Mouse (Mus musculus) regulatory T cell (primary cell): ENCODE data around the gene Asb8.

Source experiments
- in situ Hi-C: fragments of 300-600 bp; cut with MboI, MseI; formaldehyde crosslinking; loops from one replicate; pipeline ENCODE4 v1.15.1; 2025; ENCODE audit warnings: high pct_unique_total_duplicates

The Asb8 gene

DNA sequence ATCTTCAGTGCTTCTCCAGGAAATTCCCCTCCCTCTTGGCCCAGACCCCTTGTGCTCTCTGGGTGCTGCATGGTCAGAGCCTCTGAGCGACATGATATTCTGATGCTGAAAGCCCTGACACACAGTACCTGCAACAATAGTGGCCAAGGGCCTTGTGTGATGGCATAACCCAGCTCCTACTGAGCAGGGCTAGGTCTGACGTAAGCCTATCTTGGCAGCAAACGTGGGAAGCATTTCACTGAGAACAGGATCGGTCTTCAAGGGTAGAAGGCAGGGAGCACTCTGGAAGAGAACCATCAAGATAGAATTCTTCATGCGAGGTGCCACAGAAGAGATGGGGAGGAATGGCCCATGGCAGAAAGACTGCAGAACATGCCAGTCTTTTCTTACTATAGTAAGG is at the start of gene Asb8:
TSS of gene Asb8 (minus strand) at position 101 of the 400 bp plus-strand sequence.
- in situ Hi-C loops = no loop called here

DNA sequence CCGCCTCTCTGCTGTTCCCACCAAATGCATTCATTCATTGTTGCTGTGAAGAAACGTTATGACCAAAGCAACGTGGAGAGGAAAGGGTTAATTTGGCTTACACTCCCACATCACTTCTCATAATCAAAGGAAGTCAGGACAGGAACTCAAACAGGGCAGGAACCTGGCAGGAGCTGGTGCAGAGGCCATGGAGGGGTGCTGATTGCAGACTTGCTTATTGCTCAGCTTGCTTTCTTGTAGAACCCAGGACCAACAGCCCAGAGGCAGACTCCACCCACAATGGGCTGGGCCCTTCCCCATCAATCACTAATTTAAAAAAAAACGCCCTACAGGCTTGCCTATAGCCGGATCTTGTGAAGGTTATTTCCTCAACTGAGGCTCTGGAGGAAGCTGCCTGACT is 48.7 kb upstream of the Asb8 start:
- in situ Hi-C loops = no loop called here

DNA sequence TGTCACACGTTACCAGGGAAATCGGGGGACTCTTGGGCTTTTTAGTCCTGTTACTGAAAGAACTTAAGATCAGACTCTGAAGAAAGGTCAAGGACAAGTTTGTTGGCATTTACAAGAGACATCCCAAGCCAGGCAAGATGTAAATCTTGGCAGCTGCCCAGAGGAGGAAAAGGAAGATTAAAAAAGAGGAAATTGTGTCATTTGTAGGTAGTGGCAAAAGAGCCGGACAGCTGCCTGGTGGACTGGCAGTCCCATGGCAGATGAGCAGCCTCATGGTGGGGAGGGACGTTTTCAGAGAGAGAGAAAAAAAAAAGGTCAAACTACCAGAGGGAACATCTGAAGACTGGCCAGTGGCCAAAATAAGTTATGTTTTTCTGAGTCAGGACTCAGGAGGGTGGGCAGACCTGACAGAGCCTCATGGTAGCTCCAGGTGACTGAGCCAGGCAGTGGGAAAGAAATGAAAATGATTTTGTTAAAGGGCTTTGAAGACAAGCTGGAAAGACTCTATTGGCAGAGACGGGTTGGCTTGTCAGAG is 48.0 kb upstream of the Asb8 start:
- in situ Hi-C loops = no loop called here

GRCm38 (mm10) chr15:98209676-98210075 is 44.3 kb upstream of the Asb8 start:
- in situ Hi-C loops = no loop called here

GRCm38 (mm10) chr15:98195442-98195841 is 30.0 kb upstream of the Asb8 start, which contains the start of gene Olfr288:
Gene Olfr288 (minus strand): TSS chr15:98195542.
- in situ Hi-C loops = no loop called here

- in situ Hi-C loops = no loop called here
Measured at GRCm38 (mm10) chr15:98184456-98184855, 19.0 kb upstream of the Asb8 start.

DNA sequence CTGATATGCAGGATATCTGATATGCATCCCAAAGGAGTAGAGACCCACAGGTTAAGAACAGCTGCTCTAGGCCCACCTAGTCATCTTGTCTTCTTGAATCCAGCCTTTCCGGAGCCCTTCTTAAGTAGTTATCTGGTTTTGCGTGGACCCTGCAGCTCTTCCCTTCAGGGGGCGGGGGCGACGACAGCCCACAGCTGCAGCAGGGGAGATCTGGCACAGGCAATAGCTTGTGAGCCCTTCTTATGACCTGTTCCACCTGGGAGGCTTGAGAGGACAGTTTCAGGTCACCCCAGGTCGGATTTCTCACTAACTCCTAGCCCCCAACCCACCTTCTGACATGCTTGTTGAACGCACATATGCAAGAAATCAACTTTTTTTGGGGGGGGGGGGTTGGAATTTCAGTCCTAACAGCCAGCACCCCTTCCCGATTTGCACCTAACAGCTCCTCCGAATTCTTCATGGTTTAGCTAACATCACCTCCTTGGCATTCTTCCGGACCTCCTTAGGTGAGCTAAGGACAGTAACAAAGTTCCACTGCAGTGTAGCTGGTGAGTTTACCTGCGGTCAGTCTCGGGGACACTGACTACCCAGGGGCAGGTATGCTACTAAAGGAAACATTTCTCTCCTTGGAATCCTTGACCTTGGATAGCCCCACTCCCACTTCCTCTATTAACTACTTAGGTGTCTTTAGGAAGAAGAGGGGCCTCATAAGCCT is 16.6 kb upstream of the Asb8 start:
- in situ Hi-C loops = no loop called here

- in situ Hi-C loops = no loop called here
Measured at GRCm38 (mm10) chr15:98181132-98181711, 15.8 kb upstream of the Asb8 start.

GRCm38 (mm10) chr15:98180567-98181131 is 15.2 kb upstream of the Asb8 start:
- in situ Hi-C loops = no loop called here

GRCm38 (mm10) chr15:98177320-98177719 is 11.9 kb upstream of the Asb8 start:
- in situ Hi-C loops = loop anchor here (10.0 kb wide), 2 partner anchors 447 to 517 kb away; no protein-coding TSS in a partner anchor

GRCm38 (mm10) chr15:98173821-98174220 is 8.4 kb upstream of the Asb8 start:
- in situ Hi-C loops = loop anchor here (10.0 kb wide), 2 partner anchors 451 to 521 kb away; no protein-coding TSS in a partner anchor

DNA sequence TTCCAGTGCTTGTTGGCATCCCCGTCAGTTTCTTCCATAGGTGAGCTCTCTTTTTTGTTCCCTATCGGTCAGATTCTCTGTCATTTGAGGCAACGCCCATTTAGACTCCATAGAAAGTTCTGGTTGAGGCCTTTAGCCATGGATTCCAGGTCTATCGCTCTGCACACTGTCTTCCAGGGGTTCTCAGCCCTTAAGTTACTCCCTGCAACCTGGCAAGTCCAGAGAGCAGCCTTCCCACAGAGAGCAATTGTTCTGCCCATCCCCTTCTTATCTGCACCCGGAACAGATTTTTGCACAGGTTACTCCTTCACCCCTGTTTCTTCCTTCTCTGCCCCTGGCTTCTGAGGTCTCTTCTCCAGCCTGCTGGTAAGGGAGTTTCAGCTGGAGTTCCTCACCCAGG is 6.7 kb upstream of the Asb8 start:
- in situ Hi-C loops = loop anchor here (10.0 kb wide), 2 partner anchors 453 to 523 kb away; no protein-coding TSS in a partner anchor

DNA sequence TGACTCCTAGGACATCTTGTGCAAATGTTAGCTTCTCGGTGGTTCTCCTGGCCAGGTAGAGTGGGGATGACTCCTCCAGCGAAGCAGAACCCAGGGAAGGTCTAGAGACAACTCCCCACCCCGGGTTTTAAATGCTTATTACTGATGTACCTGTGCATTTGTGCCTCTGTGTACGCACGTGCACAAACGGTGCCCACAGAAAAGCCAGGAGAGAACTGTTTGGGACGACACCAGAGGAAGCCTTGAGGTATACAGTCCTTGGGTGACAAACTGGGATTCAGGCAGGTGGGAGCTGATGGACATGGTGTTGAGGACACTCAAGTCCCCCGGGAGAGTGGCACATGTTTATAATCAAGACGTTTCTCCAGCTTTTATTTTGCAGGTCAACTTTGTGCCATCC is 5.5 kb upstream of the Asb8 start:
- in situ Hi-C loops = loop anchor here (10.0 kb wide), 2 partner anchors 454 to 524 kb away; no protein-coding TSS in a partner anchor

GRCm38 (mm10) chr15:98170365-98170764 is 4.9 kb upstream of the Asb8 start:
- in situ Hi-C loops = loop anchor here (10.0 kb wide), 2 partner anchors 454 to 524 kb away; no protein-coding TSS in a partner anchor

DNA sequence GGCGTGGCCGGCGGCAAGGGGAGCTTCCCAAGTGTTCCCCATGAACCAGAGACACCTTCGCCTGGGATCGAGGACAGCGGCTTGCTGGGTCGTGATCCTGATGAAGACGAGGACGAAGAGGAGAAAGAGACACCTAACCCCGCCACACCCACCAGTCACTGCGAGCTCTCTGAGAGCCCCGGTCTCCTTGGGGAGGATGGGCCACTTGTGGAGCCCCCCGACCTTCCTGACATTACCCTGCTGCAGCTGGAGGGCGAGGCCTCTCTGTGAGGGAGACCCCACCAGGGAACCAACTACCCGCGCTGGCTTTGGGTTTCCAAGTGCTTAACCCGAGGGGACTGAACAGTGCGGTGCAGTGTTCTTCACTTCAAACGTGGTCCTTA is 3.2 kb upstream of the Asb8 start:
- in situ Hi-C loops = no loop called here

DNA sequence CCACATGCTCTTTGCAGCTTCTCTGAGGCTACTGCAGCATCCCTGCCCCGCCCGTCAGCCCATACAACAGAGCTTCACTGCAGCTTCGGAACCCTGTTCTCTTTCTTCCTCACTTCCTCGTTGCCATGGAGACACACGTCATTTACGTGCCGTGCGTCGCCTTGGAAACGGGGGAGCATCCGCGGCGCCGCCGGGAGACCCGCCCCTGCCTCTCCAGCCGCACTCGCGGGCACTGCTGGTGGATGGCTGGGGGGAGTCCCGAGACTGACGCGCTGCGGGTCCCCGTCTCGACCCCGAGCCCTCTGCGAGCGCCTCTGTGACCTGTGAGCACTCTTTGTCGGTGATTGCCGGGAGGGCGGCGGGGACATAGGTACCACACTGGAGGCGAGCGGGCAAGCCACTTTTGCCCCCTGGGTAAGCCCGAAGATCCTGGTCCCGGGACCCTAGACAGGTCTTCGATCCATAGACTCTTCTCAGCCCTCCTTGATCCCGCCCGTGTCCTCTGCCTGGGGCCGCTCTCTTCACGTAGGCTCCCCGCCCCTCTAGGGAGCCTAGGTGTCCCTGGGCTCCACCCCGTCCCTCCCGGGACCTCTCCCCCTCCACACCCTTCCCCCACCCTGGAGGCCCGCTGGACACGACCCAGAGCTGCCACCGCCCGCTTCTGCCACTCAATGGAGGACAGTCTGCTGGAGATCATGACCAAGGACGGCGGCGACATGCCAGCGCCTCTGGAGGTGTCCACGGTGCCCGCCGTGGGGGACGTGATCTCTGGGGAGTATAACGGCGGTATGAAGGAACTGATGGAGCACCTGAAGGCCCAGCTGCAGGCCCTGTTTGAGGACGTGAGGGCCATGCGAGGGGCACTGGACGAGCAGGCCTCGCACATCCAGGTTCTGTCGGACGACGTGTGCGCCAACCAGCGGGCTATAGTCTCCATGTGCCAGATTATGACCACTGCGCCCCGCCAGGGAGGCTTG is 2.5 kb upstream of the Asb8 start:
- in situ Hi-C loops = no loop called here

GRCm38 (mm10) chr15:98166963-98167644 is 1.7 kb upstream of the Asb8 start, which contains the start of gene Ccdc184:
Gene Ccdc184 (plus strand): TSS chr15:98167158.
- in situ Hi-C loops = no loop called here

GRCm38 (mm10) chr15:98162561-98162960 is 2.9 kb downstream of the Asb8 start:
- in situ Hi-C loops = no loop called here

DNA sequence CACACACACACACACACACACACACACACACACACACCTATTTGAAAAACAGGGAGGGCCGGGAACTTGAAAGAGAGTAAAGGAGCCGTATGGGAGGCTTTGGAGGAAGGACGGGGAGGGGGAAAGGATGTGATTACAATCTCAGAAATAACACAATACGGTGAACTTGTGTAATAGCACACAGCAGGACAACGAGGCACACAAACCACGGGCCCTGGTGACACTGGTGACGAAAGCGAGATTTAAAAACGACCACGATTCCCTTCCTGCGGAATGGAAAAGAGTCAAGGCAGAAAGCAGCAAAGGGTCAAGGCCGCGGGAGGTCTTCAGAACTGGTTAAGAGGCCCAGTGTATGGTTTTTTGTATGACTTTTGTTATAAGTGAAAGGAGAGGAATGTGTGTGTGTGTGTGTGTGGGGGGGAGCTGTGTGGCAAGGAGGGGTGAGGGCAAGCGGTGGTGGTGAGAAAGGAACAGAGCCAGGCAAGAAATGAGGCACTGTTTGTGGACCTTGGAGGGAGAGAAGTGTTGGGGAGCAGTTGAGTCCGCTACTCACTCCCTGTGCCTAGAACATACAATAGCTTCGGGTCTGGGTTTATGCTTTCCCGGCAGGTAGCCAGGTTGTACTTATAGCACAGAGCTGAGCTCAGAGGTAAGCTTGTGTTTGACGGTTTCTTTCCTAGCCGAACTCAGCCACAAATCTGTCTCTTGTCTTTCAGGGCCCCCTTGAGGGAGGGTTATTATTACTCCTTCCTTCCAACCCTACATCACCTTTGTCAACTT is 4.2 kb downstream of the Asb8 start:
- in situ Hi-C loops = no loop called here

DNA sequence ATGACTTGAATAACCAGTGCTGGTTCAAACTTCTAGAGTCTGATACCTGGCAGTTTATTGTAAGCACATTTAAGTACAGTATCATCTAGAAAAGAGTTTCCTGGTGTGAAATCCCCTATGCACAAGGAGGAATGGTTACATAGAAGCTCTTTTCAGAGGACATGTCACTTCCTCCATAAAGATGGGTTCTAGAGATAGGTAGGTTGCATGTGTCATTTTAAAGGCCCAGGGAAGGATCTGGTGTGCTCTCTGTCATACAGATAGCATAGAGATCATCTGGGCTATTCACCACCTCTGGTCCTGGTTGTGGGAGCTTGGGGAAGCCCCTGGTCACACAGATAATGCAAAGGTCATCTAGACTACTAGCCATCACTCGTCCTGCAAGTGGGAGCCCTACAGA is 8.2 kb downstream of the Asb8 start:
- in situ Hi-C loops = no loop called here
